Mouse (Mus musculus) limb, embryonic 14.5 days (tissue): Measurements from ENCODE around the gene Apc2. TPM values are rescaled to one million over a fixed set of nuclear protein-coding genes. Genes with fewer than 3 reads are reported as not detected.

Experiments used
- ATAC-seq: fragments of 200-750 bp; cut with Nextera tagmentation; 2 replicates; pipeline ENCODE4 v1.8.0; 2017; ENCODE audit warnings: low read depth, moderate number of reproducible peaks, moderate TSS enrichment; ENCODE audit not compliant: low FRiP score
- DNase-seq: peaks from one replicate; pipeline ENCODE4 v3.0.0-alpha.2; 2015; ENCODE audit warnings: low spot score
- H3K27ac ChIP-seq: fragments of 300-500 bp; sonication (generic); replicated peaks from 2 replicates; pipeline ENCODE4 v1.5.1; 2014; ENCODE audit warnings: low read depth, mild to moderate bottlenecking, low read length, moderate library complexity, mixed read lengths
- H3K27me3 ChIP-seq: fragments of 300-500 bp; sonication (generic); 2 replicates; pipeline ENCODE4 v1.6.1; 2014; ENCODE audit warnings: low read length, mixed read lengths; ENCODE audit not compliant: control insufficient read depth, insufficient read depth
- H3K36me3 ChIP-seq: fragments of 300-500 bp; sonication (generic); 2 replicates; pipeline ENCODE4 v1.6.1; 2014; ENCODE audit warnings: mild to moderate bottlenecking, low read length, moderate library complexity, mixed read lengths; ENCODE audit not compliant: control insufficient read depth, insufficient read depth
- H3K4me1 ChIP-seq: fragments of 300-500 bp; sonication (generic); 2 replicates; pipeline ENCODE4 v1.6.1; 2014; ENCODE audit warnings: antibody characterized with exemption, low read length, mixed read lengths; ENCODE audit not compliant: control insufficient read depth, insufficient read depth
- H3K4me2 ChIP-seq: fragments of 300-500 bp; sonication (generic); replicated peaks from 2 replicates; pipeline ENCODE4 v1.6.1; 2014; ENCODE audit warnings: low read depth, mild to moderate bottlenecking, low read length, moderate library complexity; ENCODE audit not compliant: severe bottlenecking
- H3K4me3 ChIP-seq: fragments of 300-500 bp; sonication (generic); replicated peaks from 2 replicates; pipeline ENCODE4 v1.5.1; 2014; ENCODE audit warnings: low read length
- H3K9ac ChIP-seq: fragments of 300-500 bp; sonication (generic); 2 replicates; pipeline ENCODE4 v1.6.1; 2014; ENCODE audit warnings: mild to moderate bottlenecking, low read depth, low read length, moderate library complexity; ENCODE audit not compliant: severe bottlenecking
- H3K9me3 ChIP-seq: fragments of 300-500 bp; sonication (generic); 2 replicates; pipeline ENCODE4 v1.6.1; 2016; ENCODE audit warnings: low read length; ENCODE audit not compliant: control insufficient read depth
- POLR2A ChIP-seq: fragments of 200-500 bp; IDR thresholded peaks from 2 replicates; pipeline ENCODE4 v1.8.0; 2012; ENCODE audit warnings: inconsistent platforms, mild to moderate bottlenecking, moderate library complexity, borderline replicate concordance; ENCODE audit not compliant: insufficient read depth, insufficient read length; ENCODE audit errors: extremely low read depth
- WGBS: fragments of 180-500 bp; shearing (Covaris S2); extraction: QIAGEN DNeasy Blood & Tissue Kit; methylation state at CpG from one replicate; pipeline ENCODE4 v1.1.7; 2014; 5-methylcytosine and 5-hydroxymethylcytosine counted together
- polyA plus RNA-seq, 2 experiments: library from polyadenylated mRNA; depleted of rRNA in 1 of 2; stranded (reverse) in 1 of 2; unstranded in 1 of 2; fragments of >200 nt; fragmentation: Nextera tagmentation in 1 of 2; extraction: Ambion mirVana in 1 of 2; gene quantifications; 2 replicates each; pipeline versions ENCODE4 v1.2.1 to v1.2.3; 2012 to 2014

Apc2 gene
- polyA plus RNA-seq, 2 experiments: 1.5 to 2.5 TPM

DNA sequence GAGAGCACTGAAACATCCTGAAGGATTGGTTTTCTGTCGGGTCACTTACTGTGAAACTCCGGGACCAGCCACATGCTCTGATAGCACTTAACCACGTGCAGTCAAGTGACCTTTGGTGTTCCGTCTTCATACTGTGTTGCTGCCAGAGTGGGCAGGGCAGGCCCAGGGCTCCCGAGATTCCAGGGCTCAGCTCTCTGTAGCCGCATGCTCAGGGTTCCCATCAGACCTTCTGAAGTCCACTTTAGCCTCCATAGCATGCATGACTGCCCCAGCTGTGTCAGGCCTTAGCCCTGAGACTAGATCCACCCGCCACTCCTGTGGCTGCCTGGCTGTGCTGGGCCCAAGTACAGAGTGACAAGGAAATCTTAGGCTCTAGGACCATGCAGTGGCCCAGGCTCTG, 14.5 kb upstream of the Apc2 start:
- Histone ChIP-seq H3K4me1 (no peaks in the 10 kb centered on the region), H3K4me3 (no peak overlapping the region), H3K27ac (no peak overlapping the region), H3K27me3 (no peaks in the 10 kb centered on the region), H3K9ac (no peak overlapping the region), H3K9me3 (no peaks in the 10 kb centered on the region), H3K4me2 (no peak overlapping the region), H3K36me3 (peaks cover 97% of the 10 kb centered on the region)
- DNase-seq (no peak), ATAC-seq (no peak)
- TF ChIP-seq POLR2A: no peak
- WGBS: 84% methylated on average over 7 of the region's 7 CpGs

DNA sequence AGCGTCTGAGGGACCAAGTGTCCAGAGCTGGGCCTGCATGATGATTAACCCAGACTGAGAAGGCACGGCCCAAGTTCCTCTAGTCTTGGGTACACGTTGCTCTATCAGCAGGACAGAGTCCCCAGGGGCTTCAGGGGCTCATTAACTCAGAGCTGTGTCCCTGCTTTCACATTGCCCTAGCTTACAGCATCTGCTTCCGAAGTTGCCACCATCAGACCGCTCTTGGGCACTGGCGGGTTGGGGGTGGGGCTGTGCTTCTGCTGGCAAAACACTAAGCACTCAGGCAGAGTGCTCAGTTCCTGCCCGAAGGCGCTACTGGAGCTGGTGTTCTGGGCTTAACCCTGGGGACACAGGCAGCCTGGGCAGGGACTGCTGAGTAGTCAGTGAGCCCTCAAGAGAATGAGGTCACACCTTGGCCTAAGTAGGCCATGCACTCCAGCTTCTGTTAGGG, 13.8 kb upstream of the Apc2 start:
- H3K9ac ChIP-seq: no peak overlapping the region
- ATAC-seq (no peak), DNase-seq (no peak)
- no peak overlapping the region for H3K4me3 ChIP-seq
- H3K4me2 ChIP-seq: no peak overlapping the region
- H3K27me3 ChIP-seq: no peaks in the 10 kb centered on the region
- no peaks in the 10 kb centered on the region for H3K4me1 ChIP-seq
- H3K9me3 ChIP-seq: no peaks in the 10 kb centered on the region
- peaks cover 96% of the 10 kb centered on the region for H3K36me3 ChIP-seq
- WGBS: 76% methylated on average over 8 of the region's 8 CpGs
- no peak overlapping the region for H3K27ac ChIP-seq
- TF ChIP-seq POLR2A: no peak

DNA sequence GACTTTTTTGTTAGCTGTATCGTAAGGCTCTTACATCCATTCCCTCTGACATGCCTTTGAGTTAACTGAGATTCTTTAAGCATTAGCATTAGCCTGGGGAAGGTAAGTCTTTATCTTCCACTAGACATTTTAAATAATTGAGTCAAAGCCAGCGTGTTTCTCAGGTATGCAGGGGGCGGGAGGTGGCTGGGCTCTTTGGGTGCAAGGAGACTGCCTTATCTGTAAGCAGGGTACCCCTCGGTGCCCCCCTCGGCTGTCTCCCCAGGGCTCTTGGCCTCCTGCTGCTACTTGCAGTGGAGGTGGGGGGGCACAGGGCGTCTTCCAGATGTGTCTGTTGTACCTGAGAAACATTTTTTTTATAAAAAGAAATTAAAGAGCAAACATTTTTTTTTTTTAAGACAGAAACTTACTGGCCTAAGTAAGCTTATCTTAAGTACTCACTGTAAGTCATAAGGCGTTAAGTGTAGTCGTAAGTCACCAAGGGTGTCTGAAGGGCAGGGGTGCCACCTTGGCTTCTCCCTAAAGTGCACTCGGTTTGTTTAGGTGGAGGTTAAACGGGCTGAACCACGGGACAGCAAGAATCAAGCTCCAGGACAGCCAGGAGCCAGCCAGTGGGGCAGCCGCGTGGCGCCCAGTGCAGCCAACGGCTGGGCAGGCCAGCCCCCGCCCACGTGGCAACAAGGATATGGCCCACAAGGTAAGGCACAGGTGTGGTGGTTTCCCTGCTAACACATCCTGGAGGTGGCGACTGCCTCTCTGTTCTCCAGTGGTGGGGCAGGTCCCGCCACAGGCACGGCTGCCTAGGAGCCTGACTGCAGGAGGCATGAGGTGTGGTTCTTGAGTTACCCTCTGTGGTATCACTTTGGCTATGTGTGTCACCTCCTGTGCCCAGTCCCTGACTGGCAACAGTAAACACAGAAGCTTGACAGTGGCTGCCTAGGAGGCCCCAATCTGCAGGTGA, 13.0 kb upstream of the Apc2 start:
- H3K9me3 ChIP-seq: no peaks in the 10 kb centered on the region
- no peak for DNase-seq
- H3K27ac ChIP-seq: no peak overlapping the region
- no peak for ATAC-seq
- no peak for TF ChIP-seq POLR2A
- 88% methylated on average over 20 of the region's 20 CpGs for WGBS
- H3K4me2 ChIP-seq: no peak overlapping the region
- no peak overlapping the region for H3K9ac ChIP-seq
- H3K4me1 ChIP-seq: no peaks in the 10 kb centered on the region
- peaks cover 95% of the 10 kb centered on the region for H3K36me3 ChIP-seq
- no peaks in the 10 kb centered on the region for H3K27me3 ChIP-seq
- H3K4me3 ChIP-seq: no peak overlapping the region

DNA sequence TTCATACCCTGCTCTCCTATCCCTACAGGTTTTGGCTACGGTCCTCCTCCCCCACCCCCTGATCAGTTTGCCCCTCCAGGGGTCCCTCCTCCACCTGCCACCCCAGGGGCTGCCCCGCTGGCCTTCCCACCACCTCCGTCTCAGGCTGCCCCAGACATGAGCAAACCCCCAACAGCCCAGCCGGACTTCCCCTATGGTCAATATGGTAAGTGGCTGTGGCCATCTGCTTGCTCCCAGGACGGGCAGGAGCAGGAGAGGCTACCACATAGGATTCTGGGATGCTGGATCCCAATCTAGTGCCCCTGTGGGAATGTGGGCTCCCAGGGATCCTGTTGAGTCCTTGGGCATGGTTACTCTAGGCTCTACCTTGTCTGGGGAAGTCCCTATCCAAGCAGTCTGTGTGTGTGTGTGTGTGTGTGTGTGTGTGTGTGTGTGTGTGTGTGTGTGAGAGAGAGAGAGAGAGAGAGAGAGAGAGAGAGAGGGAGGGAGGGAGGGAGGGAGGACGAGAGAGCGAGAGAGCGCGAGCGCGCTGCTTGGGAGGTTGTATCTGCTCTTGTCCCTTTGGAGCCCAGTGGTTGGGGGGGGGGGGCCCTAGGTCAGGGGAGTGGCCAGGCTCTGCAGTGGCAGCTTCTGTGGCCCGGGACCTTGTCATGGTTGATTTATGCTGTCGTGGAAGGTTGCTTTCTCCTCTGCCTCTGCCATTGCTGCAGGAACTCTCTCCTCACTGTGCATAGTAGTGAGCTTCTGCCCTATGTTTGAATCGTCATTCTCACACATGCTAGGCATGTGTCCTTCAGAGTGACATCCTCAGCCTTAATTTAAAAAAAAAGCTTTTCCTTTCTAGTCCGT, 10.3 kb upstream of the Apc2 start:
- no peak overlapping the region for H3K27ac ChIP-seq

DNA sequence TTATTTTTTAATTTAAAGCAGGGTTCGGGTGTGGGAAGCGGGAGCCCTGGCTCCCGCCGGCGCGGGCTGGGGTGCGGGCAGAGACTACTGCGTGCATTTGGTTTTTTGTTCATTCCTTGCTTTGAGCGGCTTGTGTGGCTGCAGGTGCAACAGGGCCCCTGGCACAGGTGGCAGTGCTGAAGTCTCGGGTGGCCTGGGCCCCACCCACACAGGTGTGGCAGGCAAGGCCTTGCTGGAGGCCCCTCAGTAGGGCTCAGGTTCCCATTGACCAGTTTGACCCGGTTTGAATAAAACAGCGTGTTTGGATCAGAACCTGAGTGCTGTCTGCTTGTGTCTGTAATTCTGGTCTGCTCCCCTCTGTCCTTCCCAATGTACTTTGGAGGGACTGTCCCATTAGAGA, 7.7 kb upstream of the Apc2 start:
- no peak overlapping the region for H3K27ac ChIP-seq

More for the DNA sequence above, 10.3 kb upstream of the Apc2 start:
- H3K9me3 ChIP-seq: no peaks in the 10 kb centered on the region
- no peak overlapping the region for H3K4me3 ChIP-seq
- no peak for DNase-seq
- no peak overlapping the region for H3K4me2 ChIP-seq
- H3K36me3 ChIP-seq: peaks cover 83% of the 10 kb centered on the region
- no peak for TF ChIP-seq POLR2A
- H3K9ac ChIP-seq: no peak overlapping the region
- 79% methylated on average over 15 of the region's 15 CpGs for WGBS
- H3K27me3 ChIP-seq: no peaks in the 10 kb centered on the region
- no peak for ATAC-seq
- H3K4me1 ChIP-seq: no peaks in the 10 kb centered on the region

More for the DNA sequence above, 7.7 kb upstream of the Apc2 start:
- H3K9me3 ChIP-seq: no peaks in the 10 kb centered on the region
- no peaks in the 10 kb centered on the region for H3K27me3 ChIP-seq
- no peak overlapping the region for H3K9ac ChIP-seq
- WGBS: 89% methylated on average over 12 of the region's 12 CpGs
- 0 out of 2 replicates have a peak, but pooled peaks cover under 1% of the 10 kb centered on the region for H3K4me1 ChIP-seq
- DNase-seq (no peak), ATAC-seq (no peak)
- H3K36me3 ChIP-seq: peaks cover 59% of the 10 kb centered on the region
- no peak overlapping the region for H3K4me2 ChIP-seq
- TF ChIP-seq POLR2A: no peak
- H3K4me3 ChIP-seq: no peak overlapping the region
